Mouse (Mus musculus): ENCODE results near the gene Tdrd9.

DNA sequence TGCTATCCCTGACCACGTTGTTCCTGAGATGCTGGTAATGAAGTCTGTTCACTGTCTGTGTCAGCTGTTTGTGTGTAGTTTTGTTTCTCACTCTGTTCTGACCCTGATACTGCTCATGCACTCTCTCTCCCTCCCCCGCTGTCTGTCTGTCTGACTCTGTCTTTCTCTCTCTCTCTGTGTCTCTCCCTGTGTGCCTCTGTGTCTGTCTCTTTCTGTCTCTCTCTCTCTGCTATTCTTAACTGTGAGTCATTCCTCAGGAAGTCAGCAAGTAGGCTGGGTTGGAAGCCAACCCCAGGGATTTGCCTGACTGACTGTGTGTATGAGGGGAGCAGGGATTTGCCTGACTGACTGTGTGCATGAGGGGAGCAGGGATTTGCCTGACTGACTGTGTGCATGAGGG, 51.9 kb downstream of the Tdrd9 start:
- no peak for TF ChIP-seq CTCF (IDR thresholded peaks at IDR 0.05; ENCODE audit: borderline replicate concordance, insufficient read depth, low read length)
- TF ChIP-seq POLR2A (IDR thresholded peaks at IDR 0.05; ENCODE audit: low read depth, low read length), result no peak

All from embryonic fibroblast, embryonic 13.5 days (primary cell).